Mouse (Mus musculus) heart, adult 2 months (tissue): ENCODE measurements around the gene Zbtb25.

Experiments used
- CTCF ChIP-seq: fragments of 200-600 bp; IDR thresholded peaks from 2 replicates; pipeline ENCODE4 v1.8.1; 2022; ENCODE audit warnings: antibody characterized with exemption, mild to moderate bottlenecking, moderate library complexity
- EP300 ChIP-seq: fragments of 200-500 bp; IDR thresholded peaks from 2 replicates; pipeline ENCODE4 v1.6.1; 2011; ENCODE audit warnings: low read depth, low read length, control low read depth; ENCODE audit not compliant: insufficient read depth
- POLR2A ChIP-seq: fragments of 200-500 bp; IDR thresholded peaks from 2 replicates; pipeline ENCODE4 v1.6.1; 2011; ENCODE audit warnings: mild to moderate bottlenecking, low read depth, low read length, control low read depth; ENCODE audit not compliant: insufficient read depth

- TF ChIP-seq CTCF (no peak), POLR2A (no peak), EP300 (no peak)
Observed at GRCm38 (mm10) chr12:76374911-76375310, 5.5 kb upstream of the Zbtb25 start.
